Mouse (Mus musculus): ENCODE measurements around the gene Abhd8. TPM values are rescaled to one million over a fixed set of nuclear protein-coding genes. Genes with fewer than 3 reads are reported as not detected.
A peak's percentile ranks its signal among the peaks of the same experiment; 100 is the strongest.

The Abhd8 gene
- polyA plus RNA-seq, 1 experiment from 2014 or later = 136 TPM

GRCm38 (mm10) chr8:71467201-71467600 is 3.7 kb upstream of the Abhd8 start:
- Histone ChIP-seq H3K9ac (no peak overlapping the region), H3K27ac (no peak overlapping the region), H3K4me1 (replicated peaks) (peaks cover 44% of the 10 kb centered on the region), H3K4me2 (no peak overlapping the region), H3K9me3 (no peaks in the 10 kb centered on the region), H3K27me3 (no peaks in the 10 kb centered on the region), H3K36me3 (peaks cover 18% of the 10 kb centered on the region), H3K4me3 (no peak overlapping the region)
- ATAC-seq (ENCODE audit: low FRiP score) = no peak
- WGBS = 94% methylated on average over 2 of the region's 2 CpGs

GRCm38 (mm10) chr8:71466198-71466597 is 2.7 kb upstream of the Abhd8 start:
- 95% methylated on average over 5 of the region's 5 CpGs for WGBS
- ATAC-seq (ENCODE audit: low FRiP score) = no peak
- Histone ChIP-seq H3K4me2 (no peak overlapping the region), H3K27me3 (no peaks in the 10 kb centered on the region), H3K4me1 (replicated peaks) (peaks cover 52% of the 10 kb centered on the region), H3K9me3 (no peaks in the 10 kb centered on the region), H3K9ac (peak overlapping the region; percentile 83; the same call in 1 of the 2 replicates), H3K27ac (no peak overlapping the region), H3K36me3 (peaks cover 13% of the 10 kb centered on the region), H3K4me3 (no peak overlapping the region)

DNA sequence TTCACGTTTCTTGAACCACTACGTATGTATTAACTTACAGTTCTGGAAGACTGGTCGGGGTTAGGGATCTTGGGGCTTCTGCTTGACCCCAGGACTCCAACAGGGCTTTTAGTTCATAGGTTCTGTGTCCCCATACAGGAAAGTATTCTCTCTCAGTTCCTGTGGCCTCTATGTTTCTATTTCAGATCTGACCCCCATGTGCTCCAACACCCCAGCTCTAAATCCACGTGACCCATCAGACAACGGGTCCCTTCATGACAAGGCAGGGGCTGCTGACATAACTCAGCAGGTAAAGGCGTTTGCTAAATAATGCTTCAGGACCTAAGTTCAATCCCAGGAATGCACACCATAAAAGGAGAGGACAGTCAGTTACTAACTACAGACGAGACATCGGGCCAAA is 2.3 kb upstream of the Abhd8 start:
- H3K4me3 ChIP-seq = peak overlapping the region; percentile 88
- peaks cover 13% of the 10 kb centered on the region for H3K36me3 ChIP-seq
- peak overlapping the region; percentile 93 for H3K4me2 ChIP-seq
- H3K27ac ChIP-seq = no peak overlapping the region
- H3K4me1 ChIP-seq (replicated peaks) = peaks cover 52% of the 10 kb centered on the region
- 88% methylated on average over 8 of the region's 8 CpGs for WGBS
- no peaks in the 10 kb centered on the region for H3K9me3 ChIP-seq
- H3K27me3 ChIP-seq = no peaks in the 10 kb centered on the region
- peak overlapping the region; percentile 83 for H3K9ac ChIP-seq
- ATAC-seq (ENCODE audit: low FRiP score) = no peak

GRCm38 (mm10) chr8:71464513-71465500 is 1.4 kb upstream of the Abhd8 start, which contains the start of gene Mrpl34:
TSS of gene Mrpl34 (plus strand) at chr8:71464959.
- H3K4me2 ChIP-seq = peak within 1 kb of the TSS; percentile 93
- peak within 1 kb of the TSS; percentile 92 for H3K9ac ChIP-seq
- peak within 1 kb of the TSS; percentile 88 for H3K4me3 ChIP-seq
- H3K9me3 ChIP-seq = no peaks in the 10 kb centered on the region
- H3K27me3 ChIP-seq = no peaks in the 10 kb centered on the region
- peaks cover 18% of the 10 kb centered on the region for H3K36me3 ChIP-seq
- peaks cover 50% of the 10 kb centered on the region for H3K4me1 ChIP-seq (replicated peaks)
- H3K27ac ChIP-seq = peak within 1 kb of the TSS; percentile 87
- WGBS = under 1% methylated on average over 59 of the region's 59 CpGs
- peak; percentile 77 for ATAC-seq (ENCODE audit: low FRiP score)

DNA sequence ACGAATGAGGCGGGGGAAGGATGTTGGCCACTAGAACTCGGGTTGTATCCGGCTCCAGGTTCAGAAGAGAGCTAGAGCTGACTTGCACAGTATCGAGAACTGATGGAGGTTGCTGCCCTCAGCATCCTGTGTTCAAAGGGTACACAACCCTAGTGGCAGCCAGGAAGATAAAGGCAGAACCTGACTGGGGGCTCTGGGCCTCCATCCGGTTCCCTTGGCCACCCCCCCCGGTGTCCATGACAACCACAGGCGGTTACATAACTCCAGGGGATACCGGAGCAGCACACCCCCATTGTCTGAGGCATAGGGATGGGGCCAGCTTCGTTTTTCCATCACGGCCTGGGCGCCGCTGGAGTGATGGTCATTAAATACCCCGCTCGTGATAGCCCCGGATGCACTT is 669 bp downstream of the Abhd8 start:
- Histone ChIP-seq H3K4me3 (peak overlapping the region; percentile 88), H3K27me3 (no peaks in the 10 kb centered on the region), H3K4me1 (replicated peaks) (peaks cover 61% of the 10 kb centered on the region), H3K9me3 (no peaks in the 10 kb centered on the region), H3K27ac (peak overlapping the region; percentile 87), H3K36me3 (peaks cover 38% of the 10 kb centered on the region), H3K4me2 (peak overlapping the region; percentile 93), H3K9ac (peak overlapping the region; percentile 92)
- ATAC-seq (ENCODE audit: low FRiP score) = 0 out of 2 replicates have a peak, but pooled peaks have one; percentile 2
- 6% methylated on average over 16 of the region's 16 CpGs for WGBS

GRCm38 (mm10) chr8:71462191-71462590 is 1.3 kb downstream of the Abhd8 start:
- peak overlapping the region; percentile 88 for H3K4me3 ChIP-seq
- H3K4me2 ChIP-seq = peak overlapping the region; percentile 93
- H3K9me3 ChIP-seq = no peaks in the 10 kb centered on the region
- H3K36me3 ChIP-seq = peaks cover 44% of the 10 kb centered on the region
- no peaks in the 10 kb centered on the region for H3K27me3 ChIP-seq
- WGBS = 72% methylated on average over 4 of the region's 4 CpGs
- H3K27ac ChIP-seq = peak overlapping the region; percentile 87
- H3K9ac ChIP-seq = peak overlapping the region; percentile 92
- no peak for ATAC-seq (ENCODE audit: low FRiP score)
- H3K4me1 ChIP-seq (replicated peaks) = peaks cover 61% of the 10 kb centered on the region

GRCm38 (mm10) chr8:71461152-71461840 is 2.2 kb downstream of the Abhd8 start:
- Histone ChIP-seq H3K9me3 (no peaks in the 10 kb centered on the region), H3K4me2 (peak overlapping the region; percentile 93), H3K27me3 (no peaks in the 10 kb centered on the region), H3K4me1 (replicated peaks) (peaks cover 61% of the 10 kb centered on the region), H3K36me3 (peaks cover 53% of the 10 kb centered on the region), H3K4me3 (peak overlapping the region; percentile 88), H3K9ac (peak overlapping the region; percentile 92), H3K27ac (no peak overlapping the region)
- no peak for ATAC-seq (ENCODE audit: low FRiP score)
- 79% methylated on average over 47 of the region's 47 CpGs for WGBS

GRCm38 (mm10) chr8:71460716-71461115 is 2.7 kb downstream of the Abhd8 start:
- Histone ChIP-seq H3K4me3 (no peak overlapping the region), H3K4me2 (no peak overlapping the region), H3K4me1 (replicated peaks) (peaks cover 57% of the 10 kb centered on the region), H3K27ac (no peak overlapping the region), H3K9ac (peak overlapping the region; percentile 29; the same call in 1 of the 2 replicates), H3K9me3 (no peaks in the 10 kb centered on the region), H3K36me3 (peaks cover 55% of the 10 kb centered on the region), H3K27me3 (no peaks in the 10 kb centered on the region)
- ATAC-seq (ENCODE audit: low FRiP score) = no peak
- WGBS = 93% methylated on average over 6 of the region's 6 CpGs

- Histone ChIP-seq H3K4me1 (replicated peaks) (peaks cover 41% of the 10 kb centered on the region), H3K4me3 (no peak overlapping the region), H3K27ac (no peak overlapping the region), H3K9me3 (no peaks in the 10 kb centered on the region), H3K9ac (no peak overlapping the region), H3K36me3 (peaks cover 55% of the 10 kb centered on the region), H3K4me2 (no peak overlapping the region), H3K27me3 (no peaks in the 10 kb centered on the region)
- WGBS = 86% methylated on average over 20 of the region's 20 CpGs
- ATAC-seq (ENCODE audit: low FRiP score) = no peak
Observed at GRCm38 (mm10) chr8:71457659-71458270, 5.7 kb downstream of the Abhd8 start.

DNA sequence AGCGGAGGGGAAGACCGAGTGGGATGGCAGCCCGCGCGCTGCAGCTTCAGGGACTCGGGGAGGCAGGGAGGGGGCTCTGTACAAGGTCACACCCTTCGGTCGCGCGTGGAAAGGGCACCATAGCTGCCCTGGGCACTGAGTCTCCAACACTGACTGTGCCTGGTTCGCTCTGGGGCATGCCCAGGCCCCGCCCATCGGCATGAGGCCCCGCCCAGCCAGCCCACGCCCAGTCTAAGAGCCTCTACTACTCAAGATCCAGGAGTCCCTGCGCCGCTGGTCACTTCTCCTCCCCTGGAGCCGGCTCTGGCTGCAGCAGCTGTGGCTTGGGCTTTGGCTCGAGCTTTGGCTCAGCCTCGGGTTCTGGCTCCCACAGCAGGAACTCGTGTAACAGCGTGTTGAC is 6.5 kb downstream of the Abhd8 start:
- Histone ChIP-seq H3K36me3 (peaks cover 55% of the 10 kb centered on the region), H3K4me1 (replicated peaks) (peaks cover 32% of the 10 kb centered on the region), H3K9ac (no peak overlapping the region), H3K9me3 (no peaks in the 10 kb centered on the region), H3K4me3 (no peak overlapping the region), H3K27ac (no peak overlapping the region), H3K27me3 (no peaks in the 10 kb centered on the region), H3K4me2 (no peak overlapping the region)
- ATAC-seq (ENCODE audit: low FRiP score) = 0 out of 2 replicates have a peak, but pooled peaks have one; percentile 8
- WGBS = 46% methylated on average over 22 of the region's 22 CpGs

GRCm38 (mm10) chr8:71454668-71455067 is 8.8 kb downstream of the Abhd8 start:
- H3K36me3 ChIP-seq = peaks cover 35% of the 10 kb centered on the region
- no peaks in the 10 kb centered on the region for H3K27me3 ChIP-seq
- H3K9me3 ChIP-seq = no peaks in the 10 kb centered on the region
- no peak for ATAC-seq (ENCODE audit: low FRiP score)
- no peak overlapping the region for H3K9ac ChIP-seq
- no peak overlapping the region for H3K4me2 ChIP-seq
- H3K4me1 ChIP-seq (replicated peaks) = peaks cover 12% of the 10 kb centered on the region
- 84% methylated on average over 8 of the region's 8 CpGs for WGBS
- H3K27ac ChIP-seq = no peak overlapping the region
- H3K4me3 ChIP-seq = no peak overlapping the region

GRCm38 (mm10) chr8:71452669-71453068 is 10.8 kb downstream of the Abhd8 start:
- 0 out of 2 replicates have a peak overlapping the region, but pooled peaks have one; percentile 24 for H3K9ac ChIP-seq
- no peaks in the 10 kb centered on the region for H3K9me3 ChIP-seq
- no peaks in the 10 kb centered on the region for H3K27me3 ChIP-seq
- H3K36me3 ChIP-seq = peaks cover 15% of the 10 kb centered on the region
- ATAC-seq (ENCODE audit: low FRiP score) = no peak
- H3K4me2 ChIP-seq = no peak overlapping the region
- H3K4me1 ChIP-seq (replicated peaks) = no peaks in the 10 kb centered on the region
- no peak overlapping the region for H3K27ac ChIP-seq
- H3K4me3 ChIP-seq = no peak overlapping the region
- WGBS = 83% methylated on average over 2 of the region's 2 CpGs
